Mouse (Mus musculus): ENCODE data around the gene Cacna1e. TPM values are rescaled to one million over a fixed set of nuclear protein-coding genes. Genes with fewer than 3 reads are reported as not detected.

Cacna1e gene
- total and polyA plus RNA-seq, 2 experiments, result 0.09 TPM

- Histone ChIP-seq H3K4me3 (ENCODE audit: insufficient read depth, low read depth, low read length) (no peak overlapping the region), H3K27ac (replicated peaks; ENCODE audit: insufficient read depth, low read depth, low read length) (no peak overlapping the region), H3K9ac (ENCODE audit: low read depth, low read length) (no peak overlapping the region), H3K79me2 (ENCODE audit: control insufficient read depth, insufficient read depth, low read length) (no peaks in the 10 kb centered on the region), H3K27me3 (ENCODE audit: control insufficient read depth, insufficient read depth, low read length) (0 out of 2 replicates have a peak, but pooled peaks cover 3% of the 10 kb centered on the region), H3K36me3 (ENCODE audit: control insufficient read depth, insufficient read depth, low read length) (no peaks in the 10 kb centered on the region), H3K4me1 (ENCODE audit: control insufficient read depth, insufficient read depth, low read length) (no peaks in the 10 kb centered on the region)
- no peak for DNase-seq (ENCODE audit: extremely low read depth, low read depth, low spot score)
- TF ChIP-seq CTCF (IDR thresholded peaks at IDR 0.05; ENCODE audit: low read depth, low read length) (no peak), POLR2A (IDR thresholded peaks at IDR 0.05; ENCODE audit: extremely low read depth, insufficient read depth, low read length) (no peak)
- 89% methylated on average over 9 of the region's 9 CpGs for WGBS
These were observed 52.1 kb downstream of the Cacna1e start for GRCm38 (mm10) chr1:154832168-154832539.

GRCm38 (mm10) chr1:154831269-154832167 is 52.8 kb downstream of the Cacna1e start:
- H3K79me2 ChIP-seq (ENCODE audit: control insufficient read depth, insufficient read depth, low read length), result no peaks in the 10 kb centered on the region
- TF ChIP-seq CTCF (IDR thresholded peaks at IDR 0.05; ENCODE audit: low read depth, low read length) (no peak), POLR2A (IDR thresholded peaks at IDR 0.05; ENCODE audit: extremely low read depth, insufficient read depth, low read length) (no peak)
- H3K36me3 ChIP-seq (ENCODE audit: control insufficient read depth, insufficient read depth, low read length), result no peaks in the 10 kb centered on the region
- H3K27ac ChIP-seq (replicated peaks; ENCODE audit: insufficient read depth, low read depth, low read length), result no peak overlapping the region
- DNase-seq (ENCODE audit: extremely low read depth, low read depth, low spot score), result no peak
- no peak overlapping the region for H3K4me3 ChIP-seq (ENCODE audit: insufficient read depth, low read depth, low read length)
- H3K9ac ChIP-seq (ENCODE audit: low read depth, low read length), result no peak overlapping the region
- H3K4me1 ChIP-seq (ENCODE audit: control insufficient read depth, insufficient read depth, low read length), result no peaks in the 10 kb centered on the region
- 0 out of 2 replicates have a peak, but pooled peaks cover 3% of the 10 kb centered on the region for H3K27me3 ChIP-seq (ENCODE audit: control insufficient read depth, insufficient read depth, low read length)
- WGBS, result 82% methylated on average over 10 of the region's 10 CpGs

- H3K27ac ChIP-seq (replicated peaks; ENCODE audit: insufficient read depth, low read depth, low read length), result no peak overlapping the region
- no peak for TF ChIP-seq POLR2A (IDR thresholded peaks at IDR 0.05; ENCODE audit: extremely low read depth, insufficient read depth, low read length)
- TF ChIP-seq CTCF (IDR thresholded peaks at IDR 0.05; ENCODE audit: low read depth, low read length), result no peak
- H3K27me3 ChIP-seq (ENCODE audit: control insufficient read depth, insufficient read depth, low read length), result no peaks in the 10 kb centered on the region
- no peaks in the 10 kb centered on the region for H3K79me2 ChIP-seq (ENCODE audit: control insufficient read depth, insufficient read depth, low read length)
- H3K4me3 ChIP-seq (ENCODE audit: insufficient read depth, low read depth, low read length), result no peak overlapping the region
- 79% methylated on average over 6 of the region's 6 CpGs for WGBS
- H3K36me3 ChIP-seq (ENCODE audit: control insufficient read depth, insufficient read depth, low read length), result no peaks in the 10 kb centered on the region
- H3K9ac ChIP-seq (ENCODE audit: low read depth, low read length), result no peak overlapping the region
- DNase-seq (ENCODE audit: extremely low read depth, low read depth, low spot score), result no peak
- H3K4me1 ChIP-seq (ENCODE audit: control insufficient read depth, insufficient read depth, low read length), result no peaks in the 10 kb centered on the region
These were observed 54.2 kb downstream of the Cacna1e start for GRCm38 (mm10) chr1:154830051-154830450.

GRCm38 (mm10) chr1:154823098-154823497 is 61.2 kb downstream of the Cacna1e start:
- 56% methylated on average over 3 of the region's 3 CpGs for WGBS

DNA sequence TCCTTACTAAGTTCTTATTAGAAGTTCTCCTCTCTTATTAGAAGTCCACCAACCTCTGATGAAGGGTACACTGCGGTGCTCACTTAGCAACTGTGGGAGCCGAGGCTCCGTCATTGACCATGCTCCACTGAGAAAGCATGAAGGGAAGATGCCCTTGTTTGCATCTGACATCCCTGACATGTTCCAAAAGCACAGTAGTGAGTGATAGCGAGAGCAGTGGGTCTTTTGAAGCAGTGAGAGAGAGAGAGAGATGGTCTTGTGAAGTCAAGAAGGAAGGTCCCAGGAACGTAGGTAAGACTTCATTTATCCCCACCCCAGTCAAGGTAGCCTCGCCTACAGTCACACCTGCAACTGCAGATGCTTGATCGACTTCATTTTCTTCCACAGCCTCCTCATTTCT is 63.9 kb downstream of the Cacna1e start:
- H3K4me3 ChIP-seq (ENCODE audit: insufficient read depth, low read depth, low read length), result no peak overlapping the region
- H3K27me3 ChIP-seq (ENCODE audit: control insufficient read depth, insufficient read depth, low read length), result no peaks in the 10 kb centered on the region
- H3K9ac ChIP-seq (ENCODE audit: low read depth, low read length), result no peak overlapping the region
- H3K4me1 ChIP-seq (ENCODE audit: control insufficient read depth, insufficient read depth, low read length), result no peaks in the 10 kb centered on the region
- no peak for TF ChIP-seq POLR2A (IDR thresholded peaks at IDR 0.05; ENCODE audit: extremely low read depth, insufficient read depth, low read length)
- TF ChIP-seq CTCF (IDR thresholded peaks at IDR 0.05; ENCODE audit: low read depth, low read length), result no peak
- no peaks in the 10 kb centered on the region for H3K79me2 ChIP-seq (ENCODE audit: control insufficient read depth, insufficient read depth, low read length)
- no peak for DNase-seq (ENCODE audit: extremely low read depth, low read depth, low spot score)
- no peaks in the 10 kb centered on the region for H3K36me3 ChIP-seq (ENCODE audit: control insufficient read depth, insufficient read depth, low read length)
- WGBS, result 79% methylated on average over 7 of the region's 7 CpGs
- no peak overlapping the region for H3K27ac ChIP-seq (replicated peaks; ENCODE audit: insufficient read depth, low read depth, low read length)

More at GRCm38 (mm10) chr1:154823098-154823497, 61.2 kb downstream of the Cacna1e start:
- Histone ChIP-seq H3K4me3 (ENCODE audit: insufficient read depth, low read depth, low read length) (no peak overlapping the region), H3K27ac (replicated peaks; ENCODE audit: insufficient read depth, low read depth, low read length) (no peak overlapping the region), H3K4me1 (ENCODE audit: control insufficient read depth, insufficient read depth, low read length) (no peaks in the 10 kb centered on the region), H3K9ac (ENCODE audit: low read depth, low read length) (no peak overlapping the region), H3K79me2 (ENCODE audit: control insufficient read depth, insufficient read depth, low read length) (no peaks in the 10 kb centered on the region), H3K27me3 (ENCODE audit: control insufficient read depth, insufficient read depth, low read length) (no peaks in the 10 kb centered on the region), H3K36me3 (ENCODE audit: control insufficient read depth, insufficient read depth, low read length) (no peaks in the 10 kb centered on the region)
- DNase-seq (ENCODE audit: extremely low read depth, low read depth, low spot score), result peak; percentile 0
- TF ChIP-seq POLR2A (IDR thresholded peaks at IDR 0.05; ENCODE audit: extremely low read depth, insufficient read depth, low read length), result no peak
- no peak for TF ChIP-seq CTCF (IDR thresholded peaks at IDR 0.05; ENCODE audit: low read depth, low read length)

DNA sequence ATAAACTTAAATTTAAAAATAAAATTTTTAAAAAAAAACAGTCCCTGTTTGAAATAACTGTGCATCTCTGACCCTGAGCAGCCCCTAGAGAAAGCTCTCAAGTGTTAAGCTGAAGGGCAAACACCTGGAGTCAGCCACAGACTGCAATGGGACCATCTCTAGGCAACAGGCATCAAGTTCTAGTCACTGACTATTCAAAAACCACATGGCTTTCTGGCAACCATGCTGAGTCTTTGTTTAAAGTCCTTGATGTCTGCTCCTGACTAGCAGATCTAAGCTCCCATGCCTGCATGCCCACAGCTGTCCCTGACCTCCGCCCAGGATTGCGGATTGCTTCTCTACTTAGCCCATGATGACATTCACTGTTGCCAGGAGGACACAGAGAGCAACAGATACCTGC is 64.3 kb downstream of the Cacna1e start:
- no peak for DNase-seq (ENCODE audit: extremely low read depth, low read depth, low spot score)
- no peaks in the 10 kb centered on the region for H3K36me3 ChIP-seq (ENCODE audit: control insufficient read depth, insufficient read depth, low read length)
- no peak overlapping the region for H3K9ac ChIP-seq (ENCODE audit: low read depth, low read length)
- no peaks in the 10 kb centered on the region for H3K4me1 ChIP-seq (ENCODE audit: control insufficient read depth, insufficient read depth, low read length)
- H3K27me3 ChIP-seq (ENCODE audit: control insufficient read depth, insufficient read depth, low read length), result no peaks in the 10 kb centered on the region
- 57% methylated on average over 2 of the region's 2 CpGs for WGBS
- TF ChIP-seq POLR2A (IDR thresholded peaks at IDR 0.05; ENCODE audit: extremely low read depth, insufficient read depth, low read length), result no peak
- no peak for TF ChIP-seq CTCF (IDR thresholded peaks at IDR 0.05; ENCODE audit: low read depth, low read length)
- no peaks in the 10 kb centered on the region for H3K79me2 ChIP-seq (ENCODE audit: control insufficient read depth, insufficient read depth, low read length)
- no peak overlapping the region for H3K4me3 ChIP-seq (ENCODE audit: insufficient read depth, low read depth, low read length)
- no peak overlapping the region for H3K27ac ChIP-seq (replicated peaks; ENCODE audit: insufficient read depth, low read depth, low read length)
